Mouse (Mus musculus): ENCODE data around the gene Sephs2.

The Sephs2 gene

DNA sequence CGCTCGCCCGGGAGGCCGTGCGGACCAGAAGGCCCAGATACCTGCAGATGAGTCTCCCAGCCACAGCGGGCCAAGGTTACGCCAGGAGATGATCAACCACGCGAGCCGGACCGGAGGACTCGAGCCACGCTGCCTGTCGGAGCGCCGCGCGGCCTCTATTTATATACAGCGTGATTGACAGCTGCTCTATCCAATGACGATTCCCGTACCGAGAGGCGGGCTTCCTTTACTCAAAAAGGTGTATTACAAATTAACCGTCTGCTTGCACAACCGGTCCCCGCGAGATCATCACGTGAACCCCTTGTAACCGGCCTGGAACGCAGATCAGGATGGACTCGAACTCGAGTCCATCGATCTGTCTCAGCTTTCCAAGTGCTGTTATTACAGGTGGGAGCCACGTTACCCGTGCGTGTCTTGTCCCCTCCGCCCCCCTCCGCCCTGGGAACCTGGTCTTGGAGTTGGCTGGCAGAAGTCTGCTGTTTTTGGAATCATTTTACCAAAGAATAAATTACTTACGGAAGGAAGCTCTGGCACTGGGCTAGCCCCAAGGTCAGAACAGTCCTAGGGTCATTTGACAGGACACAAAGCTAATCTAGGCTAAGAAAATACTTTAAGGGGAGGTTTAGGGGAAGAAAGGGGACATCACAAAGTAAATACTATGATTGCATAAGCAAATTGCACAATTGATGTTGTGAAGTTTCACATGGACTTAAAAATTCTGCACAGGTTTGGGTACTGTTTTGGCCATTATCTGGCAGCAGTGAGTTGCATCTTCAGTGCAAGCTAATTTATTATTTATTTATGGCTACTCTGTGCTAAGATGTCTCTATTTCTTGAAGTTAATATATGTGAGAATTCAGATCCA, at the start of gene Sephs2:
Sephs2 (minus strand) TSS at position 131 of the 865 bp plus-strand sequence.
- peak; percentile 99 for DNase-seq

DNA sequence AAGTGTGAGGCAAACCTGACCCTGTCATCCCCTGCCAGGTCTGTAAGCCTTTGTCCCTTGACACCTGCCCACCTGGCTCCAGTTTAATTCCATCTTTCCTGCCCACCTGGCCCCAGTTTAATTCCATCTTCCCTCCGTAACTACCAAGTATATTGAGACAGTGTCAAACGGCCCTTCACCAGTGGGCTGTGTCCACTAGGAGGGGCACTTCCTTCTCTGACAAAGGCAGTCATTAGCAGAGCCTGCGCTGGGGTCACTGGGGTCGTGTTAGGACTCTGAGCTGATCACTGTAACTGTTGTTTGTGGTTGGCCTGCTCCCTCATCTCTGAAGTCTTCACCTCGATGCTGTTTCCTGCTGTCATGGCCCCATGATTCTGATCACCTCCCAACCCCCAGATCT, 48.2 kb upstream of the Sephs2 start:
- peak; percentile 56 for DNase-seq

DNA sequence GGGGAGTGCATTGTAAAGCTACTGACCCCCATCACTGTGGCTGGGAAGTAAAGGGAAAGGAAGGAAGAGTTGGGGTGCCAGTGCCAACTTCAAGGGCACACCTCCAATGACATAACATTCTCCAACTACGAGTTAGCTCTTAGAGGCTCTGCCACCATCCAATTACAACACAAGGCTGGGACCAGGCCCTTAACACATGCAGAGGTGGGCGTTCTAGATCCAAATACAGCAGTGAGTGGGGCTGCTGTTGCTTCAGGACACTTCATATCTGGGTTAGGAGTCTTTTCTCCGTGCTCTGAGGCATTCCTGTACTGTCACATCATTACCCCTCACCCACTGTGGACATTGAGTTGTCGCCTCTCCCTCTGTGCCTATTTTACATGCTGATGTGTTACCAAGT, 47.3 kb upstream of the Sephs2 start:
- DNase-seq = no peak

DNA sequence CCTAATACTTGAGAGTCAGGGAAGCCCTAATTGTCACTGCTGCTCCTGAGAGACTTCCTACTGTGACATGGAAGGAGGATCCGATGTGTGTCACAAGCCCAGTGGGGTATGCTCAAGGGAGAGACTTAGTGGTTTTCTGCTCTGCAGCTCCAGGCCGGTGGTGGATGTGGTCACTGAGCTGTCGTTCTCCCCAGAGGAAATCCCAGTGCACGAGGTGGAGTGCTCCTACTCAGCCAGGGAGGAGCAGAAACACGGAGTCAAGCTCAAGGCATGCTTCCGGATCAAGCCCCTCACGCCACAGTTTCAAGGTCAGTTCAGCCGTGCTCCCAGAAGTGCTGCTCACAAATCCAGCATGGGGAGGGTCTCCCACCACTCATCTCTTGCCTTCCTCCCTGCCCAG, 40.1 kb upstream of the Sephs2 start:
- DNase-seq = no peak

DNA sequence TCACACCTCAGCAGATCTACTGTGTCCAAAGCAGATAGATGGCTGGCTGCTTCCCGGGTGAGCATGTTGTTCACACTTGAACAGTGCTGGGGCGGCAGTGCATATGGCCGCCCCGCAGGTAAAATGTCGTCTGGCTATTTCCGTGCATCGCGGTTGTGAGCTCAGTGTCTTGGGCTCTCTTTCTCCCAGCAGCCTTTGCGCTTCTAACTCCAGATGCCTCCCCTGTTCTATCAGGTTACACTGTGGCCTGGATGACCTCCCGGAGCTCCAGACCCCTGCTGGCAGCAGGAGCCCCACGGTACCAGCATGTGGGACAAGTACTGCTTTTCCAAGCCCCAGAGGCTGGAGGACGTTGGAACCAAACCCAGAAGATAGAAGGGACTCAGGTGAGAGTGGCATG, 36.1 kb upstream of the Sephs2 start:
- no peak for DNase-seq

DNA sequence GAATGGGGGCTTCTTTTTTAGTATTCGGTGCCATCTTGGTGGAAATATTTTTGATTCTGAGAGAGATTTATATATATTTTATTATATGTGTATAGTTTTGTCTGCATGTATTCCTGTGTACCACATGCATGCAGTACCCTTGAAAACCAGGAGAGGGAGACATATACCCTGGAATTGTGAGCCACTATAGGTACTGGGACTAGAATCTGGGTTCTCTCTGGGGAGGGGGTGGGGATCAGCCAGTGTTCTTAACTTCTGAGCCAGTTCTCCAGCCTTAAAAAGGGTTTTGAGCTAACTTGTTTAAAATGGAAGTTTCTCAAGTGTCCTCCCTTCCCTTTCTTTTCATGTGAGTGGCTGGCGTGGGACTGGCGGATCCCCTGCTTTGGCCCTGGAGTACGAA, 35.0 kb upstream of the Sephs2 start:
- peak; percentile 86 for DNase-seq

DNA sequence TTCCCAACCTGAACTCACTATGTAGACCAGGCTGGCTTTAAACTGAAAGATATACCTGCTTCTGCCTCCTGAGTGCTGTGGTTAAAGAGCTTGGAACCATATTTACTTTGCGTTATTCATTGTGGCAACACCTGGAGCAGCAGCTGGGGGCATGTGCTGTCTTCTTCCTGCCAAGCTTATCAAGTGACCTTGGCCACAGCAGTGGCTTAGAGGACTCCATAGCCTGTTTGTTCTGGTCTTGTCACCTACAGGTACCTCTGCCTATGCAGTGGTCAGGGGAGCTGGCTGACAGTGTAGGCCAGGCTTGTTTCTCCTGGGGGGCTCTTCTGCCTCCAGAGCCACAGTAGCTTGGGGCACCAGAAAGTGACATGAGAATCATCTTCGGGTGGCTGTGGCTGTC, 34.6 kb upstream of the Sephs2 start:
- DNase-seq = no peak

DNA sequence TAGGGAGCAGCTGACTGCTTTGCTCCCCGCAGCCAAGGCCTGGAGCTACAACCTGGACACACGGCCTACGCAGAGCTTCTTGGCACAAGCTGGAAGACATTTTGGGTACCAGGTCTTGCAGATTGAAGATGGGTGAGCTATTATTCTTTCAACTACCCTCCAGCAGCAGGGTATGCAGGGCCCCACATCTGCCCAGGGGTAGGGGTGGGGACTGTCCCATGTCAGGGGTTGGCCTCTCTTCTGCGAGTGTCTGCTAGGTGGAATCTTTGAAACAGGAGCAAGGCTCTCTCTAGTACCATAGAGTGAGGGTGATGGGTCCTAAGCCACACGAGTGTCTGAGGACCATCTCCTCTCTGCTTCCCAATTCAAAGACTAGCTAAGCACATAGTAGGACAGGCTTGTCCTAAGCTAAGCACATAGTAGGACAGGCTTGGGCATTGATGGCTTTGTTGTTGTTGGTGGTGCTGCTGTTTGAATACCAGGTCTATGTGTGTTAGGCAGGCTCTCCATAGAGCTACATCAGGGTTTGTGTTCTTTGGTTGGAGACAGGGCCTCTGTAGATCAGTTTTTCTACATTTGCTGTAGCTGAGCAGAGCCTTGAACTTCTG, 23.8 kb upstream of the Sephs2 start:
- DNase-seq = no peak

DNA sequence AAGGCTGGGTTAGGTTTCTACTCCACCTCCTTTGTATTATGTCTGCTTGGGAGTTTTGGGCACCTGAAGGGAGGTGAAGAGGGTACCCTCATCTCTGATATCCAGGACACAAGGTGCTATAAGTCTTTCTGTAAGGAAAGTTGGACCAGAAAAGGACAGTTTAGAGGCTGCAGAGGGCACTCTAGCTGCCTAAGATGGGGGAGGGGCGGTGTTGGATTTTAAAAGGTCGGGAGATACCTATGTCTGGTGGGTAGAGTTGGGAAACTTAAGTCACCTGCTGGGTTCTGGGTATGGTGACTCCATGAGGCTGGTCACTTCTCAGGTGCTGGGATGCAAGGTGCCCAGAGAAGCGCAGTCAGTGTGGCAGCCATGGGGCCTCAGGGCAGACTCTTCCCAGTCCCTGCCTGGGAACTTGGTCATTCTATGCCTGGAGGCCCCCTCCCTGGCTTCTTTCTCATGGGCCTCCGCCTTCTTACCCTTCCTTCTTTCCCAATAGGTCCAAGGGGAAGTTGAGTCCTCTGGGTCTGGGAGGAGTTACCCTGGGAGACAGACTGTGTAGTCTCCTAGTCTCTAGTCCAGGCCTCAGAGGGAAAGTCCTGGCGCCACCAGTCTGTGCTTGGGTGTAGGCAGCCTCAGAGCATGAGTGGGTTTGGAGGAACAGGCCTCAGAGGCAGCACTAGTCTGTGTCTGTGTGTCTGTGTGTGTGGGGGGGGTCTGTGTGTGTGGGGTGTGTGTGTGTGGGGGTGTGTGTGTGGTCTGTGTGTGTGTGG, 23.1 kb upstream of the Sephs2 start:
- DNase-seq = no peak

DNA sequence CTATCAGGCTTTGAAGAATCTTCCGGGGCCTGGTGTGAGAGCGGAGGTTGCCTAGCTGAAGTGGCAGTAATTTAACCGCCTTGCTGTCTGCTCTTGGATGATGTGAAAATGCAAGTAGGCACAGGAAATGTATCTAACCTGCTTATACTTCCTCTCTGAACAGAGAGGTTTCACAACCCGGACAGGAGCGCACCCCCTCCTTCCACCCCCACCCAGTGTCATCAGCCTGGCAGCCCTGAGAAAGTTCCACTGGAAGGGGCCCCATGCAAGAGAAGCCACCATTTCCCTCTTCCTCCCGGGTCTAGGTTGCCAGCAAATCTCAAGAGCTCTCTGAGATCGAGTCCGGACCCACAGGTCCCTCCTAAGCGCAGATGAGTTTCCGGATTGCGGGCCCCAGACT, 22.2 kb upstream of the Sephs2 start, which contains the start of gene Itgal:
Itgal (plus strand) TSS at position 163 of the 400 bp plus-strand sequence.
- DNase-seq = peak; percentile 53

DNA sequence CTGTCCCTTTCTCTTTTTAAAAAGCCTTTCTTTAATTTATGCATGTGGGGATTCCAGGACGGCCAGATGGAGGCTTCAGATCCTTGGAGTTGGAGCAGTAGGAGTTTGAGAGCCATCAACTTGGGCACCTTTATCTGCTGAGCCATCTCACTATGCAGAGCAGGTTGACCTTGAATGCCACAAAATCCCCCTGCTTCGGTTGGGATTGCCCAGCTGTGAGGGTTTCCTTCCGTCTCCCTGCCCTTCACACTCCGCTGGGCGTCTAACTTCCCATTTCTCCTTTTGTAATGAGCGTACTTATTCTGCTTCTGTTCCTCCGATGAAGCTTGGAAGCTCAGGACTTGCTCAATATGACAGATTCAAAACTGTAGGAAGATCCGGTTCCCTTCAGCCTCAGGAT, 16.3 kb upstream of the Sephs2 start:
- DNase-seq = no peak

DNA sequence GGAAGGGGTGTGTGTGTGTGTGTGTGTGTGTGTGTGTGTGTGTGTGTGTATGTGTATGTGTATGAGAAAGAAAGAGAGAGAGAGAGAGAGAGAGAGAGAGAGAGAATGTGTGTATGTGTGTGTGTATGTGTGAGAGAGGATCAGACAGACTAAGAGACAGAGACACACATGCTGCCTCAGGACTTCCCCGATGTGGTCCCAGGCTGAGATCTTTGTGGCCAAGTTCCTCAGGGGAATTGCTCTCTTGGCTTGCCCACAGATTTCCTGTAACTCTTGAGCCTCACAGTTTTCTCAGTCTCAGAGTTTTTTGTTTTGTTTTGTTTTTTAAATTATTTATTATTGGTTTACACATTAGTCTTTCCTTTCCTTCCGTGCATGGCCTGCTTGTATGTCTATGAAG, 15.5 kb upstream of the Sephs2 start:
- no peak for DNase-seq

DNA sequence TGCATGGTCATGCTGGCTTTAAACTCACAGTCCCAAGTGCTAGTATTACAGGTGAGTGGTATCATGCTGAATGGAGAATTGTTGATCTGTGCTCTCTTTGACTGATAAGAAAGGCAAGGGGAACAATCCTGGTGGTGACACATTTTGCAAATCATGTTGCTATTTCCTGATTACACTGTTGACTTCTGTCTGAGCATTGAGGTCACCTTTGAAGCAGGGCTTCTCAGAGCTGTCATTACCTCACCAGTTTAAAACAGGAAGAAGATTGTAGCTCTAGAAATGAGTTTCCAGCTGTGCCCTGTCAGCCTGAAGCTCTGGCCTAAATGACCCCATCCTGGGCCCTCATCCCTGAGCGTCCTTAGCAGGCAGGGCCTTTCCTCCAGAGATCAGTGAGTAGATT, 14.1 kb upstream of the Sephs2 start:
- DNase-seq = peak; percentile 30

DNA sequence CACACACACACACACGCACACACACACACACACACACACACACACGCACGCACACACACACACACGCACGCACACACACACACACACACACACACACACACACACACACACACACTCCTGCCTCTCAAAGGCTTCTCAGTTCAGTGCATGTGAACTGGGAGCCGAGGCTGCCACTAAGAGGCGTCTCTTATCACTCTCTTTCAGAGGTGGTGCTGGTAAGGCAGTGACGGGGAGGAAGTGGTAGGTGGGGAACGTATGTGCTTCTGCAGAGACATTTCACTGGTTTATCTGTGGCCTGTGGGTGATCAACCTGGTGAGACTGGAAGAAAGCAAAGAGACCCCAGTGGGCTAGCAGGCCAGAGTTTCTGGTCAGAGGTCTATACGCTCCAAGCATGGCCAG, 11.3 kb upstream of the Sephs2 start:
- no peak for DNase-seq

DNA sequence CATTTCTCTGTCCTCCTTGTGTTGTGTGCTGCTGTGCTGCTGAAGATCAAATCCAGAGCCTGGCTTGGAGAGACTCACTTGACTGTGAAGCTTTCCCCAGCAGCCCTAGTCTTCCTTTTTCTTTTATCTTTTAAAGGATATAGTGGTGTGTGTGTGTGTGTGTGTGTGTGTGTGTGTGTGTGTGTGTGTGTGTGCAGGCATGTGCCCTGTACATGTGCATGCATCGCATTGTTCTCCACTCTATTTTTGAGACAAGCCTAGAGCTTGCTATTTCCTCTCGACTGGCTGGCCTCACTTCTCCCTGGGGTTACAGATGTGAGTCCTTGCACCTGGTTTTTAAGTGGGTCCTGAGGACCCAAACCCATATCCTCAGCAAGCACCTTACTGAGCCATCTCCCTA, 8.3 kb upstream of the Sephs2 start:
- no peak for DNase-seq

DNA sequence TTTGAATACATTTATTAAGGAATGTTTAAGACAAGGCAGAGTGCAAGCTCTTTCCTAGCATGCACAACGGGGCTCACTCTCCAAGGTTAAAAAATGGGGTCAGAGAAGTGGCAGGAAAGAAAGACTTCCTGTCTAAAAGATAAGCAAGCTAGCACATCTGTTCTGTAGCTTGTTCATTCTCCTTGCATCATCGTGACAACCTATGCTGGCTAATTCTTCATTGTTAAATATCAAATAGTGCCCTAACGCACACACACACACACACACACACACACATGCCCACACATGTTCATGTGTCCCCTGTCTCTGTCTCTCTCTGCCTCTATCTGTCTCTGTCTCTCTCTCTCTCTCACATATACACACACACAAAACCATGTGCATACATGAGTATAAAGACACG, 7.3 kb upstream of the Sephs2 start:
- no peak for DNase-seq

DNA sequence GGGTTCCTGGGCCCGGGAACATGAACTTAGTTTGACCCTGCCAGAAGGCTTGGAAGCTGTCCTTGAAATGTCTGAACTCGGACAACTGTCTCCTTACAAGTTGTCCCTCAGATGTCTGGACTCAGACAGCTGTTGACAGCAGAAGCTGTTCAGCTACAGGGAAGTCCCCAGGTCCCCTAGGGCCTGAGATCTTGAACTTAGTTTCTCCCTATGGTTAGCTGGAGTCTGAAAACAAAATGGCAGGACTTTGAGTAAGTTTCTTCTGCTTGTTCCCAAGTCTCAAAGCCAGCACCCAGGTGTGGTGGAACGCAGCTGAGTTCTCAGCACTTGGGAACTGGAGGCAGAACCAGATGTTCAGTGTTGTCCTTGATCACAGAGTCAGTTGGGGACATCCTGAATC, 6.2 kb upstream of the Sephs2 start:
- no peak for DNase-seq

DNA sequence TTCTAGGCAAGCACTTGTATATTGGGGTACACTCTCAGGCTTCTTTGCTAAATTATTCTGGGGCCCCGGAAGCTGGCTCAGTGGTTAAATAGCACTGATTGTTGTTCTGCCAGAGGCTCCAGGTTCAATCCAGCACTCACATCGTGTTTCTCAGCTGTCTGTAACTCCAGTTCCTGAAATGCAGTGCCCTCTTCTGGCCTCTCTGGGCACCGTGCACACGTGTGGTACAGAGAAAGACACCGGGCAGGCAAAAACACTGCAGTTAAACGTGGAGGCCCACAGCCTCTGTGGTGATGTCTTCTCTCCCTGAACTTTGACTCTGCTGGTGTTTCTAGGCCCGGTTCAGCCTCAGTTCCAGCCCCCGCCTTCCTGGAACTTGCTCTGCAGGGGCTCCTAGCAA, 4.5 kb upstream of the Sephs2 start:
- DNase-seq = peak; percentile 78

DNA sequence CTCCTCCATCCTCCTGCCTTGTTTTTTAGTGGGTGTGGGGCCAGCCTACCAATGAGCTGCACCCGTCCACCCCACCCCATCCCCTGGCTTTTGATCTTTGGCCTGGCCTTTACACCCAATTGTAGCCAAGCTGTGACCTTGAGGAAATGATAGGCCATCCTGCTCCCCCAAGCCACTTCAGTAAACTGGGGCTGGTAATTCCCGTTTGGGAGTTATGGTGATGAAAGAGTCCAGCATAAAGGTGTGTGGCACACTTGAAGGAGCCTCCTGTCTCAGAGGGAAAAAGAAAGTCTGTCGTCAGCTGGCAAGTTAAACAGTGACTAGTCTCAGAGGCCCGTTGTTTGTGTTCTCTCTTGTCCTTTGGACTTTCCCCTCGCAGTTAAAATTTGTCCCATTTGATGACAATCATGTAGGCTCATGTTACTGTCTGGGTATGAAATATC, 2.7 kb upstream of the Sephs2 start:
- DNase-seq = no peak

DNA sequence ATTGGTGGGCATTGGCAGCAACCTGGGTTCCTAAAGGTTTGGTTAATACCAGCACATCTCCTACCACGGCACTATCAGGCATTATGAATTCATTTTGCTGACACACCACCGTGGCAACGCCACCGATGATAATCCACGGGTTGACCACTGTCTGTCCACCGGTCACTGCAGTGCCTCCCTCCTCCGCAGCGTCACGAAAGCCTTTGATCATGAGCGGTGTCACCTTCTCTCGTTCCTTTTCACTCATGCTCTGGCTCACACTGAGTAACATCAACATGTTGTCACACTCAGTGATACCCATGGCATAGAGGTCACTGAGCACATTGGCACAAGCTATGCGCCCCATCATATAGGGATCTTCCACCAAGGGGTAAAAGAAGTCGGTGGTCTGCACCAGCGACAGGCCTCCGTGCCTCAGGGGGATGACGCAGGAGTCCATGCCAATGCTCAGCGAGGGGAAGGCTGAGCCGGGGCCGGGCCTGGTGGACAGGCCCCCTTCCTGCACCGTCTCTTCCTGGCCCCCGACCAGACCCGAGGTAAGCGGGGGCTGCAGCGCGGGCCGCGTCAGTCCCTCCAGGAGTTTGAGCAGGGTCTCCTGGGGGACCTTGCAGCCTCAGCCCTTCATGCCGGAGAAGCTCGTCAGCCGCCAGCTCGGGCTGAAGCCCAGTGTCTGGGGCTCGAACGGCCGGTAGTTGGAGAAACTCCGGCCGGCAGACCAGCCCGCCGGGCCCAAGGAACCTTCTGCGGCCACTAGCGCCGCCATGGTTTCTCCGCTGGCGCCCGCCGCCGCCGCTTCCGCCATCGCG, 534 bp downstream of the Sephs2 start:
- no peak for DNase-seq

DNA sequence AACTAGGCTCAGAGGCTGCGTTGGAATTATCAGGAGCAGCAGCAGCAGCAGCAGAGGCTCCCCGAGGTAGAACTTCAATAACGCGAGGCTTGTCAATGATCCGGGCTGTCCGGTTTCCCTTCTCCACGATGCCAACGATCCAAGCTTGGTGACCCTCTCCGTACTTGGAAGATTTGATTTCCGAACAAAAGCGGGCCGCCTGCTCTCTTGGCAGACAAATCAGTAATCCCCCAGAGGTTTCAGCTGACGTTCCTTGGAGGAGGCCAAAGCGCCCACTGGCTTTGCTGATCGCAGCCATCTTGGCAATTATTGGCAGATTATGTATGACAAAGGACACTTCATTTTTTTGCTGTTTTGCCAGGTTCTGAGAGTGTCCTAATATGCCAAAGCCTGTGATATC, 1.3 kb downstream of the Sephs2 start:
- DNase-seq = no peak

DNA sequence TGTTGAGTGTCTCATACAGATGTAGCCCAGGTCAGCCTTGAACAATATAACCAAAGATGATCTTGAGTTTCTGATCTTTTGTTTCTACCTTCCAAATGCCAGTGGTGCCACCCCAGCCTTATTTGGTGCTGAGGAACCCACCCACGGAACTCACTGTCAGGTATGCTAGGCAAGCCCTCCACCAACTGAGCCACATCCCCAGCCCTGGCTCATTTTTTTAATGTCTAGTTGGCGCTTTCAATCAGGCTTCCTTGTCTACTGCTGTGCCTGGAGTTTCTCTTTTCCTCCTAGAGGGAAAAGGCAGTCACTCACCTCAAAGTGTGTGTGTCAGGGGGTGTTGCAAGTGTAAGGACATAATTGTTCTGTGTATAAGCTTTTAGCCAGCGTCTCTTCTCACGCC, 2.8 kb downstream of the Sephs2 start:
- DNase-seq = no peak

DNA sequence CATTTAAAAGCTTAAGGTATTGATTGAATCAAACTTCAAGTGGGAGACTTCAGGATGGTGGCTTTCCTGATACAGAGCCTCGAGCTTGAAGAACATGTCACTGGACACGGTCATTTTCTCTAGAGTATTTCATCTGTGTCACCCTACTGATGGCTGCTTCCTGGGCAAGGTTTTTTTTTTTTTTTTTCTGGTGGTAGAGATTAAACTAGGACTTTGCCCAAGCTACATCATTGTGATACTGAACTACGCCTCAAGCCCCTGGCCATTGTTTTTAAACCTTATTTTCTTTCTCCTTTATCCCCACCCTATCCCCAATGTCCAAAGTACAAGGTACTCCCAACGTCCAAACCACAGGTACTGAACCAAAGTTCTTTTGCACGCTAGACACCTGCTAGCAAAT, 3.2 kb downstream of the Sephs2 start:
- no peak for DNase-seq

Measured in lung, postnatal 36 days (tissue).